Mouse (Mus musculus) thymus, postnatal 4 days (tissue): Measurements from ENCODE around the gene Rasl11b.

Experiments
- DNase-seq: peaks from one replicate; pipeline ENCODE4 v3.0.0; 2021

Rasl11b gene

GRCm38 (mm10) chr5:74194841-74195613 is at the start of gene Rasl11b:
Gene Rasl11b, plus strand, starts transcription at chr5:74195286.
- DNase-seq: peak; percentile 99

GRCm38 (mm10) chr5:74147631-74148030 is 47.5 kb upstream of the Rasl11b start:
- no peak for DNase-seq

- no peak for DNase-seq
These were observed 45.1 kb upstream of the Rasl11b start for GRCm38 (mm10) chr5:74149975-74150374.

- no peak for DNase-seq
These were observed 43.3 kb upstream of the Rasl11b start for GRCm38 (mm10) chr5:74151774-74152173.

- DNase-seq: no peak
These were observed 39.2 kb upstream of the Rasl11b start for GRCm38 (mm10) chr5:74155860-74156351.

- no peak for DNase-seq
These were observed 36.0 kb upstream of the Rasl11b start for GRCm38 (mm10) chr5:74158929-74159632.

- DNase-seq: no peak
These were observed 35.2 kb upstream of the Rasl11b start for GRCm38 (mm10) chr5:74159906-74160305.

- DNase-seq: no peak
These were observed 34.7 kb upstream of the Rasl11b start for GRCm38 (mm10) chr5:74160349-74160748.

- DNase-seq: no peak
These were observed 33.7 kb upstream of the Rasl11b start for GRCm38 (mm10) chr5:74161297-74161926.

- DNase-seq: no peak
These were observed 33.1 kb upstream of the Rasl11b start for GRCm38 (mm10) chr5:74162013-74162412.

- no peak for DNase-seq
These were observed 31.9 kb upstream of the Rasl11b start for GRCm38 (mm10) chr5:74163141-74163540.

GRCm38 (mm10) chr5:74164547-74164946 is 30.5 kb upstream of the Rasl11b start:
- DNase-seq: no peak

GRCm38 (mm10) chr5:74166642-74167041 is 28.4 kb upstream of the Rasl11b start:
- DNase-seq: no peak

- no peak for DNase-seq
These were observed 27.0 kb upstream of the Rasl11b start for GRCm38 (mm10) chr5:74168085-74168484.

- DNase-seq: no peak
These were observed 23.3 kb upstream of the Rasl11b start for GRCm38 (mm10) chr5:74171768-74172167.

- no peak for DNase-seq
These were observed 22.9 kb upstream of the Rasl11b start for GRCm38 (mm10) chr5:74172208-74172607.

- no peak for DNase-seq
These were observed 21.8 kb upstream of the Rasl11b start for GRCm38 (mm10) chr5:74173162-74173844.

GRCm38 (mm10) chr5:74175526-74176270 is 19.4 kb upstream of the Rasl11b start:
- DNase-seq: no peak

- DNase-seq: no peak
These were observed 14.9 kb upstream of the Rasl11b start for GRCm38 (mm10) chr5:74180216-74180615.

- DNase-seq: no peak
These were observed 12.0 kb upstream of the Rasl11b start for GRCm38 (mm10) chr5:74183118-74183517.

- DNase-seq: no peak
These were observed 10.5 kb upstream of the Rasl11b start for GRCm38 (mm10) chr5:74184607-74185006.

- no peak for DNase-seq
These were observed 7.0 kb upstream of the Rasl11b start for GRCm38 (mm10) chr5:74188076-74188475.
